Mouse (Mus musculus) liver, postnatal 0 days (tissue): ENCODE measurements at regions not wholly inside any gene's neighbourhood (a gene's known extent, or its start where the extent isn't known, plus 50 kb on each side); places are given as distances from the start of the nearest gene placed in this dataset.

Experiments
- CTCF ChIP-seq: sonication (generic); IDR thresholded peaks from 2 replicates; pipeline ENCODE4 v1.5.1; 2016; ENCODE audit warnings: antibody characterized with exemption, low read depth
- EP300 ChIP-seq: IDR thresholded peaks from 2 replicates; pipeline ENCODE4 v1.6.1; 2016; ENCODE audit warnings: antibody characterized with exemption, low read depth, mild to moderate bottlenecking

- no peak for TF ChIP-seq CTCF
- TF ChIP-seq EP300 = no peak
Measured at GRCm38 (mm10) chr9:79173036-79173435, 545.6 kb downstream of the Col12a1 start.
